Mouse (Mus musculus) 416B (cell line): ENCODE measurements around the gene Adam6a.
"Not testable (repeated sequence)": the region's sequence is repeated elsewhere in the genome, so short reads cannot be mapped to it uniquely, and the experiment has no call there.

Source experiments
- DNase-seq: peaks from one replicate; pipeline ENCODE4 v3.0.0; 2011; ENCODE audit warnings: low read depth

The Adam6a gene

GRCm38 (mm10) chr12:113543608-113544007 is at the start of gene Adam6a:
TSS of gene Adam6a (plus strand) at chr12:113543908.
- not testable (repeated sequence) for DNase-seq

- no peak for DNase-seq
Measured at GRCm38 (mm10) chr12:113525901-113526300, 17.8 kb upstream of the Adam6a start.

GRCm38 (mm10) chr12:113578241-113578640 is 34.5 kb downstream of the Adam6a start:
- DNase-seq = peak; percentile 30

- peak; percentile 24 for DNase-seq
Measured at GRCm38 (mm10) chr12:113588001-113588400, 44.3 kb downstream of the Adam6a start.
